Mouse (Mus musculus): ENCODE results near the gene Rpl29. TPM values are rescaled to one million over a fixed set of nuclear protein-coding genes. Genes with fewer than 3 reads are reported as not detected.
A peak's percentile ranks its signal among the peaks of the same experiment; 100 is the strongest.

The Rpl29 gene
- total RNA-seq, 2 experiments from 2014 or later, result 296 to 309 TPM

DNA sequence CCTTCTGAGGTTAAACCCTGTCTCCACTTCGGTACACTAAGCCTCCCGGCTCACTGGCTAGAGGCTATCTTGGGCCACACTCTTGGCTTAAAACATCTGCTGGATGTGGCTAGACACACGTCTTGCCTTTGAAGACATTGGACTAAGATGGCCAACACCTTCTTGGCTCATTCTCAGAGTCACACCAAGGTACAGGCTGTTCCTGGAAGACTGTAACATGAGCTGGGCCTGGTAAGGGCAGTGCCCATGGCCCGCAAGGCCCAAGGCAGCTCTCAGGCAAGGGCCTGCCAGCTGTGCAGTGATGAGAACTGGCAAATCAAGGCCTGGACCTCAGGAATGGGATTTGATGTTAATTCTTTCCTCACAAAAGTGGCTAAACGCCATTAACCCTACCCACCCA lies 15.6 kb upstream of the Rpl29 start:
- DNase-seq (ENCODE audit: low spot score), result no peak

DNA sequence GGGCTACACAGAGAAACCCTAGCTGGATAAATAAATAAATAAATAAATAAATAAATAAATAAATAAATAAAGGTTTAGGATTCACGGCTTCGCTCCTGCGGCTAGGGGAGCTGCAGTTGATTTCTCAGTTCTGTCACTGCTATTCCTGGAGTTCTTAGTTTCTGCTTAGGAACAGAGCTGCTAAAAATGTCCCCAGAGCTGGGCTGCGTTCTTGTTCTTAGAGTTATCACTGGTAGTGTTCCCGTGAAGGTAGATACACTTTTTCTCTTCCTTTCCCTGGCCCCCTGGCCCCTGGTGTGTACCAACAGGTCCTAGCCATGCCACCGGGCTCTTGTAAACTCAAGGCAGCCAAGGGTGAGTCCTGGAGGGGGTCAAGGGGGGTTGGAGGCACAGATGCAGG lies 12.4 kb upstream of the Rpl29 start:
- intact Hi-C loops (cut with DNase I), result no loop called here
- DNase-seq (ENCODE audit: low spot score), result no peak

More for the DNA sequence above, 15.6 kb upstream of the Rpl29 start:
- intact Hi-C loops (cut with DNase I), result no loop called here

GRCm38 (mm10) chr9:106417841-106418625 lies 11.2 kb upstream of the Rpl29 start:
- intact Hi-C loops (cut with DNase I), result loop anchor here (1.0 kb wide), 1 partner anchor 47 kb away; no protein-coding TSS in a partner anchor
- peak; percentile 75 for DNase-seq (ENCODE audit: low spot score)

DNA sequence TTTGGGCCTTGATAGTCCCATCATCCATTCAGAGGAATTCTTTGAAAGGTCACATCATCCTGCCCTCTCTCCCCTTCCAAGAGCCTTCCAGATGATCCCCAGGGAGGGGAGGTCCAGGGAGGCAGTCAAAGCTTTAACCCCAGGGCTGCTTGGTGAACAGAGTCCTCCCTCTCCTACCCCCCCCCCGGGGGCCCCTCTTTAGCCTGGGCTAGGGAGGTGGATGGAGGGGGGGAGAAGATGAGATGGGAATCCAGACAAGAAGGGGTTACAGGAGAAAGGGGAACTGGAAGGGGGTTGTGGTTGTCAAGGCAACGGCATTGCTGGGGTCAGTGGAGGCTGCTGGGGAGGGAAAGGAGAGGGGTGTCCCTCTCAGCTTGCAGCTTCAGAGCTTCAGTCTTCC lies 8.6 kb upstream of the Rpl29 start:
- intact Hi-C loops (cut with DNase I), result loop anchor here (1.0 kb wide), 3 partner anchors 69 to 131 kb away; no protein-coding TSS in a partner anchor
- DNase-seq (ENCODE audit: low spot score), result no peak

- intact Hi-C loops (cut with DNase I), result loop anchor here (1.0 kb wide), 3 partner anchors 70 to 132 kb away; no protein-coding TSS in a partner anchor
- no peak for DNase-seq (ENCODE audit: low spot score)
Observed at GRCm38 (mm10) chr9:106421033-106421864, 8.0 kb upstream of the Rpl29 start.

DNA sequence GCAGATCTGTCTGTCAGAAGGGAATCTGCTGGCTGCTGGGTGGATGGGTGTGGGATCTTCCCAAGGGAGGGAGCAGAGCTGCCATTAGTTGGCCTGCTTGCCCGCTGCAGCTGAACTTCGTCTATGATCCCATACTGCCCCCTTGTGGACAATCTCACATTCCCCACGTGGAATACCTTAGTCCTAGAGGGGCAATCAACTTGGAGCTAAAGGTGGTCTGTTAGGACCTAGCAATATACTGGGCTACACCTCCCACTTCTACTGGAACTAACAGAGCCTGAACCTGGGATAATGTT lies 7.4 kb upstream of the Rpl29 start:
- intact Hi-C loops (cut with DNase I), result loop anchor here (1.0 kb wide), 3 partner anchors 71 to 133 kb away; no protein-coding TSS in a partner anchor
- DNase-seq (ENCODE audit: low spot score), result peak; percentile 72

DNA sequence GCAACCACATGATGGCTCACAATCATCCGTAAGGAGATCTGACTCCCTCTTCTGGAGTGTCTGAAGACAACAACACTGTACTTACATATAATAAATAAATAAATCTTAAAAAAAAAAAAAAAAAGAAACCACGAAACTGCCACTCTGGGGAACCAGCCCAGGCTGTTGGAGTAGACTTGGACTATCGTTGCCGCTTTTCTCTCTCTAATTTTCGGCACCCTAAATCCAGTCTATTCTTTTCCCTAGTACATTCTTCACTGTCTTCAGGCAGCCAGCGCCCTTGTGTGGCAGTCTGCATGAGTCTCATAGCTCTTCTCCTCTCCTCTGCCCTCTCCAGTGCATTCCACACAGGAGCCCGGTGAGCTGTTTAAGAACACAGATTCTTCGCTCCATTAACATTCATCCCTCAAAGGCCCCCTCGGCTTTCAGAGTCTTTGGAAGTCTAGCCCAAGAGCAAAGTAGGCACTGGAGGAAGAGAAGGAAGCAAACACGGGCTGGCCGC lies 484 bp upstream of the Rpl29 start:
- no peak for DNase-seq (ENCODE audit: low spot score)
- intact Hi-C loops (cut with DNase I), result loop anchor here (2.0 kb wide), 1 partner anchor 48 kb away; the partner anchor contains the start of gene Parp3

DNA sequence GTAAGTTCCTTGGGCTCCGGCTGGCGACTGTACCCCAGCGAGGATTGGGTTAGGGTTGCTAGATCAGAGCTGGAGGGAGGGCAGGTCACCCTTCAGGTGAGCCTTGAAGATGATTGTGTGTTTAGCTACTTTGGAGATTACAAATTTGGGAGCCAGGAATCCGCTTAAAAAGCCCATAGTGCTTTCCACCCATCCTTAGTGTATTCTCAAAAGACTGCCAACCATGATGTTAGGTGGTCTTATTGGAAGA lies 686 bp downstream of the Rpl29 start:
- intact Hi-C loops (cut with DNase I), result loop anchor here (10.0 kb wide), 1 partner anchor 255 kb away; the partner anchor contains the start of gene Wdr82
- DNase-seq (ENCODE audit: low spot score), result no peak

DNA sequence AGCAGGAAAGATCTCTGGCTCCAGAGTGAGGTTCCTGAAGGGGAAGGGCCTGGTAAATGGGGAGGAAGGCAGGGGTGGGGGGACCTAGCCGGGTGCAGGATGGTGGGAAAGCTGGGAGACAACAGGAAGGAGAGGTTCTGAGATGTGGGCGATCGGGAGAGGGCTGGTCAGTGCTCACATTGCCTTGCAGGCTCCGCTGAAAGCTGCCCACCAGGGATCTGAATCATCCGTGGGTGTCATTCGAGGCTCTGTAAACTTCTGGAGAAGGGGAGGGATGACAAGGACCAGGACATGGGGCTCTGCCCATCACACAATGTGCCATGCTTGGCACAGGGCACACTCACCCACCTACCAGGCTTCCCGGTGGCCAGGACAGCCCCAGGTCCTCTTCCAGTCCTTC lies 4.1 kb downstream of the Rpl29 start:
- intact Hi-C loops (cut with DNase I), result loop anchor here (10.0 kb wide), 1 partner anchor 259 kb away; the partner anchor contains the start of gene Wdr82

DNA sequence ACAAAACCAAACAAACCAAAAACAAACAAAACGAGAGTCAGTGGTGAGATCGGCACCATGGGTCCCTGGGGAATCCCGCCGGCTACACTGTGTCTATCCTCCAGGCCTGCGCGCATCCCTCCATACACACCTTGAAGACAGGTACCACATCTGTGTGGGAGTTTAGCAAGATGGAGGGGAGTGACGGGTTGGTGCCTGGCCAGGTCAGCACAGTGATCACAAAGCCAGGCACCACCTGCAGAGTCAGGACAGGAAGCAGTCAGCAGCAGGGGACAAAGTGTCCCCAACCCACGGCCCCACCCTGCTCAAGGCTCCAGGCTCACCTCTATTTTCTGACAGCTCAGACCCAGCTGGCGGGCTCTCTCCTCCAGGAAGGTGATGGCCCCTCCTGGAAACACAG lies 7.3 kb downstream of the Rpl29 start:
- intact Hi-C loops (cut with DNase I), result loop anchor here (10.0 kb wide), 1 partner anchor 262 kb away; the partner anchor contains the start of gene Wdr82

More for the DNA sequence above, 4.1 kb downstream of the Rpl29 start:
- DNase-seq (ENCODE audit: low spot score), result no peak

GRCm38 (mm10) chr9:106442680-106443079 lies 13.4 kb downstream of the Rpl29 start:
- DNase-seq (ENCODE audit: low spot score), result no peak
- intact Hi-C loops (cut with DNase I), result loop anchor here (10.0 kb wide), 1 partner anchor 1048 kb away; the partner anchor contains the start of genes Aste1 and Nek11

More for the DNA sequence above, 7.3 kb downstream of the Rpl29 start:
- no peak for DNase-seq (ENCODE audit: low spot score)

DNA sequence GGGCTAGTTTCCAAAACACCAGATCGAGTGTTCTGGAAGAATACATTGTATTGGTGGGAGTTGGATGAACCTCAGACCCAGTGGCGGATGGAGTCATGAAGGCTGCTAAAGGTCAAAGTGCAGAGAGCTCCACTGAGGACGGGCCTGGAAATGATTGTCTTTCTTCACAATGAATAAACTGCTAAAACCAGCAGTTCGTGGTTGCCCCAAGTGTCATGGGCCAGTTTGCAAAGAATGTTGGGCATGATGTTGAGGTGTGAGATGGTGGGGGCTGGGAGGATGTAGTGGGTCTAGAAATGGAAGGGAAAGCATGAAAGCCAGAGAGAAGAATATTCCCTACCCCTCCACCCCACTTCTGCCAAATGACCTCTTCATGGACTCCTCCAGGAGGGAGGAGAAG lies 15.6 kb downstream of the Rpl29 start:
- no peak for DNase-seq (ENCODE audit: low spot score)
- intact Hi-C loops (cut with DNase I), result loop anchor here (10.0 kb wide), 1 partner anchor 1050 kb away; the partner anchor contains the start of genes Aste1 and Nek11

GRCm38 (mm10) chr9:106447348-106447747 lies 18.1 kb downstream of the Rpl29 start, which contains the start of the genes Abhd14b and Abhd14a:
Abhd14b (plus strand) TSS chr9:106447459.
Abhd14a (minus strand) TSS chr9:106447678.
- DNase-seq (ENCODE audit: low spot score), result peak; percentile 91
- intact Hi-C loops (cut with DNase I), result loop anchor here (10.0 kb wide), 1 partner anchor 1053 kb away; the partner anchor contains the start of genes Aste1 and Nek11

DNA sequence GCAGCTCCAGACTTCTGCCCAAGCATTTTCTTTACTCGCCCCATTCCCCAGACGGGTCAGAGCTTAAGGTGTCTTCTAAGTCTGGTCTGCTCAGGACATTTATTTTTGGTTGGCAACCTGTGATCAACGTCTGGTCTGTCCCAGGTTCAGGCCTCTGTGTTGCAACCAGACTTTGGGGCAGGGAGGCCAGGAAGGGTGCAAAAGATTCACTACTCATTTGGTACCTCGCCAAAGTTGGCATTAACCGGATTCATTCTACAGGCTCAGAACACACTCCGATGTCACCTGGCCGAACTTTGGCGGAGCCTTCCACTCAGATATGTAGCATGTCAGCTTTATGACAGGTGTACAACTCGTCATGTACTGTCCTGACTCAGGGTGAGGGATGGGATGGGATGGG lies 18.7 kb downstream of the Rpl29 start:
- intact Hi-C loops (cut with DNase I), result loop anchor here (1.0 to 10.0 kb wide), 2 partner anchors 27 to 1053 kb away; partner anchors contain the start of genes Aste1, Nek11 and Rrp9
- no peak for DNase-seq (ENCODE audit: low spot score)

GRCm38 (mm10) chr9:106448498-106449031 lies 19.3 kb downstream of the Rpl29 start:
- intact Hi-C loops (cut with DNase I), result loop anchor here (1.0 to 10.0 kb wide), 2 partner anchors 27 to 1054 kb away; partner anchors contain the start of genes Aste1, Nek11 and Rrp9
- DNase-seq (ENCODE audit: low spot score), result peak; percentile 75

DNA sequence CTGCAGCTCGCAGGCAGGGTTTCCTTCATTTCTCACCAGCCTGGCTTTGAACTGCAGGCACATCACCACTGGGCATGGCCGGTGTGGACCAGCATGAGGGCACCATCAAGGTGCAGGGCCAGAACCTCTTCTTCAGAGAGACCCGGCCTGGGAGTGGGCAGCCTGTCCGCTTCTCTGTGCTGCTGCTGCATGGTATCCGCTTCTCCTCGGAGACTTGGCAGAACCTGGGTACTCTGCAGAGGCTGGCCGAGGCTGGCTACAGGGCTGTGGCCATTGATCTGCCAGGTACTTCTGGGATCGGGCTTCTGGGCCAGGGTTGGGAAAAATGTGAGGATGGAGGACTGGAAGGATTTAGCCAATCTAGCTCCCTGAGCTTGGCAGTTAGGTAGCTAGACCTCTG lies 20.7 kb downstream of the Rpl29 start:
- intact Hi-C loops (cut with DNase I), result loop anchor here (10.0 kb wide), 1 partner anchor 1055 kb away; the partner anchor contains the start of genes Aste1 and Nek11
- no peak for DNase-seq (ENCODE audit: low spot score)

DNA sequence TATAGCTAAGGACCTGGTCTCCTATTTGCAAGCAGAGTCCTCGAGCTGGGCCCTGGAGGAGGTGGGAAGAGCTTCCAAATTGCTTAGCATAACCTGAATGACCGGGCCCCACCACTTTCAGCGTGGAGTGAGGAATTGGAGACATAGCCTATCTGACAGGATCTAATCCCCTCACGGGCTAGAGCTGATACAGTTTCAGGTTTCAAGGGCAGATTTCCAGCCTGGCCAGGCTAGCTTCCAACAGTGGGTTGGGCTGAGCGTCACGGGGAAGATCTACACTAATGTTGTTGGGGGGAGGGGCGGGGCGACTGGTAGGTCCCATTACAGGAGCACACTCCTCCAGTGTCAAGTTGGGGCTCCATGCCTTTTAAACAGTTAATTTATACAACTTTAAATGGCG lies 21.4 kb downstream of the Rpl29 start:
- DNase-seq (ENCODE audit: low spot score), result no peak
- intact Hi-C loops (cut with DNase I), result no loop called here

GRCm38 (mm10) chr9:106451298-106451697 lies 22.0 kb downstream of the Rpl29 start:
- no peak for DNase-seq (ENCODE audit: low spot score)
- intact Hi-C loops (cut with DNase I), result no loop called here

- DNase-seq (ENCODE audit: low spot score), result no peak
- intact Hi-C loops (cut with DNase I), result no loop called here
Observed at GRCm38 (mm10) chr9:106451899-106452298, 22.6 kb downstream of the Rpl29 start.

GRCm38 (mm10) chr9:106452351-106452750 lies 23.1 kb downstream of the Rpl29 start:
- DNase-seq (ENCODE audit: low spot score), result no peak
- intact Hi-C loops (cut with DNase I), result no loop called here
